Comparison of ENCODE assay signal across 8 mouse cellular contexts in the genomic region with DNA sequence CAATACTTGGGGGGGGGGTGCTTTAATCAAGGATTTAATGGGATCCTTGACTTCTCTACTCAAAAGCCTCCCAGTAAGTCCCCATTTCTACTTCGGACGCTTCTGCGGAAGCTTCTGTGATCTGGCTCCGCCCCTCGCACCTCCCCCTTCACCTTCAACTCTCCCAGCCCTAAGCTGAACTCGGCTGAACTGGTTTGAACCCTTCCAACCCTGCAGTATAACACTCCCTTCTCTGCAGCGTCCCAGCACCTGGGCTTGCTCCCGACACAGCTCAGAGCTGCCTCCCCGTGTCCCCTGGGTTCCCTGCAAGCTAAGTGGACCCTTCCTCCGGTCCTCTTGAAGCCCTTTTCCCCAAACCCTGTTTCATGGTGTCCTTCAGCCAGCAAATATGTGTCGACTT.
DNase-seq lines count a peak whose midpoint lies in the region; ATAC-seq lines count a peak whose summit lies in the region.

No protein-coding gene starts in this region.

- no peak overlapping the region for H3K27ac ChIP-seq in hindbrain, embryonic 16.5 days (ENCODE audit: low read depth, low read length)
- H3K27ac ChIP-seq in liver, embryonic 11.5 days (ENCODE audit: low read depth, low read length): no peak overlapping the region

- intact Hi-C loops in left cerebral cortex, postnatal 36 days (cut with DNase I): loop anchor here (5.0 kb wide), 1 partner anchor 101 kb away; no protein-coding TSS in a partner anchor

- WGBS in hindbrain, embryonic 16.5 days: 7% methylated on average over 11 of the region's 11 CpGs
- 5% methylated on average over 11 of the region's 11 CpGs for WGBS in liver, embryonic 11.5 days

- no peaks in the 10 kb centered on the region for H3K36me3 ChIP-seq in hindbrain, embryonic 16.5 days (ENCODE audit: control insufficient read depth, insufficient read depth, low read length)
- H3K36me3 ChIP-seq in liver, embryonic 11.5 days (ENCODE audit: control insufficient read depth, insufficient read depth, low read length): no peaks in the 10 kb centered on the region

- no peak overlapping the region for H3K4me3 ChIP-seq in hindbrain, embryonic 16.5 days (ENCODE audit: low read length)
- peak overlapping the region; percentile 40; the same call in 1 of the 2 replicates for H3K4me3 ChIP-seq in liver, embryonic 11.5 days (ENCODE audit: low read depth, low read length)

- no peaks in the 10 kb centered on the region for H3K27me3 ChIP-seq in hindbrain, embryonic 16.5 days (replicated peaks; ENCODE audit: control insufficient read depth, insufficient read depth, low read length)
- no peaks in the 10 kb centered on the region for H3K27me3 ChIP-seq in liver, embryonic 11.5 days (replicated peaks; ENCODE audit: control insufficient read depth, insufficient read depth, low read length)

- peak overlapping the region; percentile 39 for H3K4me2 ChIP-seq in hindbrain, embryonic 16.5 days (ENCODE audit: low read length)
- peak overlapping the region; percentile 66 for H3K4me2 ChIP-seq in liver, embryonic 11.5 days

- no peak overlapping the region for H3K9ac ChIP-seq in hindbrain, embryonic 16.5 days (ENCODE audit: low read depth, low read length)
- H3K9ac ChIP-seq in liver, embryonic 11.5 days (ENCODE audit: low read depth, low read length): no peak overlapping the region

- ATAC-seq in hindbrain, embryonic 16.5 days: no peak
- peak; percentile 66 for ATAC-seq in liver, embryonic 11.5 days (replicated peaks; ENCODE audit: low FRiP score)

- no peaks in the 10 kb centered on the region; the same call in none of the 2 replicates for H3K4me1 ChIP-seq in hindbrain, embryonic 16.5 days (ENCODE audit: control insufficient read depth, insufficient read depth, low read depth, low read length)
- 0 out of 2 replicates have a peak, but pooled peaks cover 4% of the 10 kb centered on the region for H3K4me1 ChIP-seq in liver, embryonic 11.5 days (replicated peaks; ENCODE audit: control insufficient read depth, insufficient read depth, low read length)

- DNase-seq in ES-CJ7 (ENCODE audit: low read depth, low spot score): peak; percentile 94
- peak; percentile 12 to 25 for DNase-seq in adrenal gland, postnatal 4 days (ENCODE audit: low spot score in 2 of 2)
- peak; percentile 46 to 51 for DNase-seq in gastrocnemius, adult 8-10 months (ENCODE audit: low spot score in 2 of 2)
- peak; percentile 49 for DNase-seq in liver, embryonic 11.5 days (ENCODE audit: low spot score)
- DNase-seq in neural tube, embryonic 10.5 days (ENCODE audit: extremely low spot score, low spot score): peak; percentile 33
- DNase-seq in thymus, postnatal 36 days: peak; percentile 70 to 76
- DNase-seq in left cerebral cortex, postnatal 36 days (ENCODE audit: low spot score in 2 of 2): no peak

- H3K9me3 ChIP-seq in hindbrain, embryonic 16.5 days (ENCODE audit: control insufficient read depth, low read length): no peaks in the 10 kb centered on the region; the same call in 1 of the 2 replicates
- H3K9me3 ChIP-seq in liver, embryonic 11.5 days (ENCODE audit: control insufficient read depth, low read length): no peaks in the 10 kb centered on the region

Comparison
In these comparisons a context has a peak if more than half of its experiments do, and no peak if none do; other contexts are left out.
1. DNase-seq: peak in ES-CJ7 (single experiment), adrenal gland, postnatal 4 days (2 of 2), gastrocnemius, adult 8-10 months (2 of 2), liver, embryonic 11.5 days (single experiment), neural tube, embryonic 10.5 days (single experiment) and thymus, postnatal 36 days (2 of 2); none in left cerebral cortex, postnatal 36 days (0 of 2).